Mouse (Mus musculus) hindbrain, embryonic 12.5 days (tissue): ENCODE data around the gene Oser1. TPM values are rescaled to one million over a fixed set of nuclear protein-coding genes. Genes with fewer than 3 reads are reported as not detected.
A peak's percentile ranks its signal among the peaks of the same experiment; 100 is the strongest.

ENCODE experiments used
- ATAC-seq: fragments of 200-750 bp; cut with Nextera tagmentation; 2 replicates; pipeline ENCODE4 v1.8.0; 2017; ENCODE audit warnings: moderate TSS enrichment; ENCODE audit not compliant: low FRiP score
- H3K27ac ChIP-seq: fragments of 300-500 bp; sonication (generic); 2 replicates; pipeline ENCODE4 v1.5.1; 2016; ENCODE audit warnings: mild to moderate bottlenecking
- H3K27me3 ChIP-seq: fragments of 300-500 bp; sonication (generic); 2 replicates; pipeline ENCODE4 v1.6.1; 2016; ENCODE audit warnings: mild to moderate bottlenecking
- H3K36me3 ChIP-seq: fragments of 300-500 bp; sonication (generic); 2 replicates; pipeline ENCODE4 v1.6.1; 2016; ENCODE audit warnings: mild to moderate bottlenecking
- H3K4me1 ChIP-seq: fragments of 300-500 bp; sonication (generic); 2 replicates; pipeline ENCODE4 v1.6.1; 2016
- H3K4me2 ChIP-seq: fragments of 300-500 bp; sonication (generic); replicated peaks from 2 replicates; pipeline ENCODE4 v1.6.1; 2016; ENCODE audit warnings: mild to moderate bottlenecking
- H3K4me3 ChIP-seq: fragments of 300-500 bp; sonication (generic); 2 replicates; pipeline ENCODE4 v1.5.1; 2016; ENCODE audit warnings: mild to moderate bottlenecking
- H3K9ac ChIP-seq: fragments of 300-500 bp; sonication (generic); 2 replicates; pipeline ENCODE4 v1.6.1; 2016; ENCODE audit warnings: mild to moderate bottlenecking, moderate library complexity
- H3K9me3 ChIP-seq: fragments of 300-500 bp; sonication (generic); replicated peaks from 2 replicates; pipeline ENCODE4 v1.6.1; 2016; ENCODE audit warnings: mild to moderate bottlenecking
- WGBS: fragments of 180-500 bp; shearing (Covaris S2); methylation state at CpG from one replicate; pipeline ENCODE4 v1.1.7; 2016; 5-methylcytosine and 5-hydroxymethylcytosine counted together
- polyA plus RNA-seq: library from polyadenylated mRNA; unstranded; fragments of >200 nt; fragmentation: Nextera tagmentation; extraction: Ambion mirVana; gene quantifications from 2 replicates; pipeline ENCODE4 v1.2.1, GENCODE M21; 2016

Oser1 gene
- polyA plus RNA-seq, 1 experiment from 2014 or later = 67.9 TPM

- no peak overlapping the region for H3K4me3 ChIP-seq
- no peaks in the 10 kb centered on the region for H3K36me3 ChIP-seq
- no peaks in the 10 kb centered on the region for H3K4me1 ChIP-seq
- H3K9me3 ChIP-seq = no peaks in the 10 kb centered on the region
- 63% methylated on average over 4 of the region's 4 CpGs for WGBS
- peaks cover 20% of the 10 kb centered on the region for H3K27me3 ChIP-seq
- H3K9ac ChIP-seq = no peak overlapping the region
- ATAC-seq = no peak
- H3K4me2 ChIP-seq = no peak overlapping the region
- H3K27ac ChIP-seq = no peak overlapping the region
Observed at GRCm38 (mm10) chr2:163370175-163370574, 54.3 kb downstream of the Oser1 start.

- Histone ChIP-seq H3K9ac (no peak overlapping the region), H3K27ac (no peak overlapping the region), H3K4me3 (no peak overlapping the region), H3K27me3 (no peaks in the 10 kb centered on the region), H3K4me1 (no peaks in the 10 kb centered on the region), H3K9me3 (no peaks in the 10 kb centered on the region), H3K4me2 (no peak overlapping the region), H3K36me3 (no peaks in the 10 kb centered on the region)
- 76% methylated on average over 18 of the region's 18 CpGs for WGBS
- no peak for ATAC-seq
Observed at GRCm38 (mm10) chr2:163364785-163365541, 59.5 kb downstream of the Oser1 start.

GRCm38 (mm10) chr2:163362940-163363921 is 61.3 kb downstream of the Oser1 start:
- ATAC-seq = no peak
- H3K27ac ChIP-seq = no peak overlapping the region
- 81% methylated on average over 12 of the region's 12 CpGs for WGBS
- no peaks in the 10 kb centered on the region for H3K9me3 ChIP-seq
- no peak overlapping the region for H3K9ac ChIP-seq
- H3K4me1 ChIP-seq = no peaks in the 10 kb centered on the region
- no peaks in the 10 kb centered on the region for H3K36me3 ChIP-seq
- no peak overlapping the region for H3K4me3 ChIP-seq
- H3K27me3 ChIP-seq = no peaks in the 10 kb centered on the region
- no peak overlapping the region for H3K4me2 ChIP-seq

GRCm38 (mm10) chr2:163360858-163361623 is 63.5 kb downstream of the Oser1 start:
- Histone ChIP-seq H3K27ac (no peak overlapping the region), H3K27me3 (no peaks in the 10 kb centered on the region), H3K36me3 (no peaks in the 10 kb centered on the region), H3K9me3 (no peaks in the 10 kb centered on the region), H3K4me2 (no peak overlapping the region), H3K9ac (no peak overlapping the region), H3K4me3 (no peak overlapping the region), H3K4me1 (no peaks in the 10 kb centered on the region)
- ATAC-seq = no peak
- WGBS = 82% methylated on average over 16 of the region's 16 CpGs

GRCm38 (mm10) chr2:163359253-163359652 is 65.2 kb downstream of the Oser1 start:
- Histone ChIP-seq H3K27ac (no peak overlapping the region), H3K9ac (no peak overlapping the region), H3K4me1 (no peaks in the 10 kb centered on the region), H3K9me3 (no peaks in the 10 kb centered on the region), H3K27me3 (no peaks in the 10 kb centered on the region), H3K4me3 (no peak overlapping the region), H3K4me2 (no peak overlapping the region), H3K36me3 (no peaks in the 10 kb centered on the region)
- 76% methylated on average over 2 of the region's 2 CpGs for WGBS
- no peak for ATAC-seq

GRCm38 (mm10) chr2:163358662-163359061 is 65.8 kb downstream of the Oser1 start:
- Histone ChIP-seq H3K9me3 (no peaks in the 10 kb centered on the region), H3K4me1 (no peaks in the 10 kb centered on the region), H3K4me3 (no peak overlapping the region), H3K36me3 (no peaks in the 10 kb centered on the region), H3K4me2 (no peak overlapping the region), H3K27ac (no peak overlapping the region), H3K9ac (no peak overlapping the region), H3K27me3 (peaks cover 3% of the 10 kb centered on the region; the same call in 1 of the 2 replicates)
- no peak for ATAC-seq
- 80% methylated on average over 5 of the region's 5 CpGs for WGBS

- Histone ChIP-seq H3K27me3 (peaks cover 6% of the 10 kb centered on the region; the same call in 1 of the 2 replicates), H3K4me3 (no peak overlapping the region), H3K4me2 (no peak overlapping the region), H3K4me1 (no peaks in the 10 kb centered on the region), H3K27ac (0 out of 2 replicates have a peak overlapping the region, but pooled peaks have one; percentile 12), H3K9ac (no peak overlapping the region), H3K9me3 (no peaks in the 10 kb centered on the region), H3K36me3 (no peaks in the 10 kb centered on the region)
- no peak for ATAC-seq
- 83% methylated on average over 12 of the region's 12 CpGs for WGBS
Observed at GRCm38 (mm10) chr2:163356113-163356840, 68.2 kb downstream of the Oser1 start.

Other genes starting within 250 kb of the Oser1 start
- gene Tox2, start 221.6 kb downstream of the Oser1 start, polyA plus RNA-seq = 24.6 and 25.1 TPM in 2 replicates
- gene Jph2, start 26.7 kb downstream of the Oser1 start, polyA plus RNA-seq = 0.76 and 1.2 TPM in 2 replicates
- 68.7 and 70.1 TPM in 2 replicates for gene Gdap1l1, start 13.8 kb upstream of the Oser1 start, polyA plus RNA-seq
- gene Fitm2, start 47.9 kb upstream of the Oser1 start, polyA plus RNA-seq = 13.0 and 13.1 TPM in 2 replicates
- gene R3hdml, start 67.6 kb upstream of the Oser1 start, polyA plus RNA-seq = not detected in 2 replicates
- not detected in 2 replicates for gene Hnf4a, start 82.1 kb upstream of the Oser1 start, polyA plus RNA-seq
- gene Ttpal, start 177.6 kb upstream of the Oser1 start, polyA plus RNA-seq = 51.5 and 52.0 TPM in 2 replicates
- gene Serinc3, start 220.4 kb upstream of the Oser1 start, polyA plus RNA-seq = 36.2 and 38.4 TPM in 2 replicates
- gene Pkig, start 233.7 kb upstream of the Oser1 start, polyA plus RNA-seq = 109 and 113 TPM in 2 replicates